9 mouse cellular contexts compared by ENCODE assay signal in the genomic region with DNA sequence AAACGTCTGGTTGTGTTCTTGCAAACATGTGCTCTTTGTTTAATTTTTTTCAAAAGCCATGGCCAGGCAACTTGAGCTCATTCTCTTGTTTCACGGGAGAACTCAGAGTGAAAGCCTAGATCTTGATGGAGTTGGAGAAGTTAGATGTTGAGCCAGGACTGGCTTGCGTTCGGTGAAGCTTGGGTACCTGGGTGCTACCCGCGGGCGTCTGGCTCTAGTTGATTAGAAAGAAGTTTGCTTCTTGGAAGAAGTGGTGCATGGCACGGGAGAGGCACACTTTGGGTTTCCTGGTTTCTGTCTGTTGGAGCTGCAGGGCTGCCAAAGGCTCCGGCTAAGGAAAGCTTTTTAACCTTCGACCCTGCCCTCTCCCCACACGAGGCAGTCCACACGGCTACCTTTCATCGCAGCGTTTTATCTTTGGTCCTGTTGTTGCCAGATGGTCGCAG. TPM values are rescaled to one million over a fixed set of nuclear protein-coding genes. Genes with fewer than 3 reads are reported as not detected.
DNase-seq lines count a peak whose midpoint lies in the region; ATAC-seq and TF ChIP-seq lines count a peak whose summit lies in the region.
"Had no signal": no experiment of that assay in that cellular context is flagged by ENCODE, and none has a peak within 500 bp of the region (broad histone marks: within the 10 kb centered on the region; RNA-seq: fewer than 3 reads in every experiment).

No protein-coding gene starts in this region.

- H3K27me3 ChIP-seq in hindbrain, embryonic 14.5 days (ENCODE audit: control insufficient read depth, insufficient read depth, low read length), result peaks cover 35% of the 10 kb centered on the region
- peaks cover 70% of the 10 kb centered on the region for H3K27me3 ChIP-seq in midbrain, embryonic 10.5 days (ENCODE audit: low read depth, poor library complexity, severe bottlenecking)

- 2% methylated on average over 15 of the region's 15 CpGs for WGBS in hindbrain, embryonic 14.5 days
- WGBS in midbrain, embryonic 10.5 days, result 2% methylated on average over 15 of the region's 15 CpGs

- peaks cover 10% of the 10 kb centered on the region for H3K4me1 ChIP-seq in bone marrow macrophage, adult 2 months (ENCODE audit: control insufficient read depth, insufficient read depth, low read length)
- H3K4me1 ChIP-seq in hindbrain, embryonic 14.5 days (replicated peaks; ENCODE audit: control insufficient read depth, insufficient read depth, low read length), result 0 out of 2 replicates have a peak, but pooled peaks cover 8% of the 10 kb centered on the region
- H3K4me1 ChIP-seq in midbrain, embryonic 10.5 days, result peaks cover 31% of the 10 kb centered on the region

- no peaks in the 10 kb centered on the region for H3K36me3 ChIP-seq in hindbrain, embryonic 14.5 days (replicated peaks; ENCODE audit: control insufficient read depth, insufficient read depth)
- no peaks in the 10 kb centered on the region for H3K36me3 ChIP-seq in midbrain, embryonic 10.5 days

- no peak for TF ChIP-seq CTCF in gastrocnemius, adult 2 months (IDR thresholded peaks at IDR 0.05)
- TF ChIP-seq CTCF in bone marrow macrophage, adult 2 months (IDR thresholded peaks at IDR 0.05; ENCODE audit: low read depth, low read length), result no peak

- TF ChIP-seq POLR2A in bone marrow macrophage, adult 2 months (IDR thresholded peaks at IDR 0.05; ENCODE audit: borderline replicate concordance, low read depth, low read length), result no peak

- intact Hi-C loops in gastrocnemius, adult 2 months (cut with DNase I), result no loop called here
- intact Hi-C loops in gastrocnemius, postnatal 14 days (cut with DNase I; ENCODE audit: low total_unique reads), result no loop called here
- intact Hi-C loops in left cerebral cortex, postnatal 10 days (cut with DNase I), result no loop called here

- peak overlapping the region; percentile 97 for H3K4me2 ChIP-seq in hindbrain, embryonic 14.5 days (replicated peaks)

- H3K4me3 ChIP-seq in gastrocnemius, adult 2 months, result peak overlapping the region; percentile 73
- peak overlapping the region; percentile 11; the same call in 1 of the 2 replicates for H3K4me3 ChIP-seq in bone marrow macrophage, adult 2 months (ENCODE audit: insufficient read depth, low read length)
- H3K4me3 ChIP-seq in hindbrain, embryonic 14.5 days (replicated peaks; ENCODE audit: low read length), result peak overlapping the region; percentile 65
- H3K4me3 ChIP-seq in midbrain, embryonic 10.5 days, result peak overlapping the region; percentile 85
- H3K4me3 ChIP-seq: erythroblast, embryonic 14.5 days had no signal

- no peaks in the 10 kb centered on the region for H3K9me3 ChIP-seq in hindbrain, embryonic 14.5 days (ENCODE audit: control insufficient read depth, low read length)
- H3K9me3 ChIP-seq in midbrain, embryonic 10.5 days (replicated peaks), result no peaks in the 10 kb centered on the region

- H3K9ac ChIP-seq in hindbrain, embryonic 14.5 days, result no peak overlapping the region

- ATAC-seq in hindbrain, embryonic 14.5 days (ENCODE audit: low FRiP score), result no peak
- ATAC-seq in megakaryocyte progenitor cell, adult 5-6 weeks (replicated peaks; ENCODE audit: poor library complexity), result no peak

- no peak for DNase-seq in gastrocnemius, adult 2 months
- DNase-seq in gastrocnemius, postnatal 14 days, result no peak
- no peak for DNase-seq in hindbrain, embryonic 14.5 days (ENCODE audit: low spot score)
- DNase-seq in midbrain, embryonic 10.5 days (ENCODE audit: low spot score), result peak; percentile 50
- DNase-seq in cerebellum, adult 9-10 months, result no peak
- DNase-seq in left cerebral cortex, postnatal 10 days (ENCODE audit: extremely low spot score in 1 of 2, low spot score in 2 of 2), result no peak

- H3K27ac ChIP-seq in gastrocnemius, adult 2 months, result peak overlapping the region; percentile 56
- no peak overlapping the region for H3K27ac ChIP-seq in bone marrow macrophage, adult 2 months (ENCODE audit: insufficient read depth, low read depth, low read length)
- no peak overlapping the region for H3K27ac ChIP-seq in hindbrain, embryonic 14.5 days
- peak overlapping the region; percentile 83; the same call in 1 of the 2 replicates for H3K27ac ChIP-seq in midbrain, embryonic 10.5 days (replicated peaks)

RNA-seq across cellular contexts. Expression of a gene that starts 0.9 kb away (rescaled TPM):
- under 1 TPM; 0.66 to 0.67 TPM for total RNA-seq in gastrocnemius, adult 2 months (2021)
- total RNA-seq in gastrocnemius, postnatal 14 days (2021), result 1 to 10 TPM; 1.6 to 3.3 TPM
- polyA plus RNA-seq in bone marrow macrophage, adult 2 months (2012; ENCODE audit: insufficient read depth, insufficient read length, missing spikeins), result not detected in 2 replicates
- 2.2 and 2.3 TPM in 2 replicates for polyA plus RNA-seq in hindbrain, embryonic 14.5 days (2014; fragmentation: Nextera tagmentation; extraction: Ambion mirVana)
- 1.4 and 2.4 TPM in 2 replicates for polyA plus RNA-seq in midbrain, embryonic 10.5 days (2016; fragmentation: Nextera tagmentation; extraction: Ambion mirVana)
- not detected in 2 replicates for total RNA-seq in megakaryocyte progenitor cell, adult 5-6 weeks (2015)
- total RNA-seq in megakaryocyte progenitor cell, adult 5-6 weeks (2017), result not detected in 2 replicates
- 1 to 10 TPM; 1.5 to 2.4 TPM for total RNA-seq in left cerebral cortex, postnatal 10 days (2021)
- polyA plus RNA-seq: erythroblast, embryonic 14.5 days had no signal

RNA-seq across cellular contexts. Expression of a gene that starts 34.4 kb away (rescaled TPM):
- total RNA-seq in gastrocnemius, adult 2 months (2021), result 1 to 10 TPM; 1.9 TPM
- 1 to 10 TPM; 1.4 to 2.1 TPM for total RNA-seq in gastrocnemius, postnatal 14 days (2021)
- polyA plus RNA-seq in bone marrow macrophage, adult 2 months (2012; ENCODE audit: insufficient read depth, insufficient read length, missing spikeins), result 2.1 and 2.7 TPM in 2 replicates
- polyA plus RNA-seq in hindbrain, embryonic 14.5 days (2014; fragmentation: Nextera tagmentation; extraction: Ambion mirVana), result 7.6 and 7.9 TPM in 2 replicates
- polyA plus RNA-seq in midbrain, embryonic 10.5 days (2016; fragmentation: Nextera tagmentation; extraction: Ambion mirVana), result 21.7 and 25.6 TPM in 2 replicates
- 7.0 and 9.1 TPM in 2 replicates for total RNA-seq in megakaryocyte progenitor cell, adult 5-6 weeks (2015)
- total RNA-seq in megakaryocyte progenitor cell, adult 5-6 weeks (2017), result 17.4 and 17.8 TPM in 2 replicates
- total RNA-seq in left cerebral cortex, postnatal 10 days (2021), result 1 to 10 TPM; 6.0 to 8.0 TPM

Comparison
In these comparisons a context has a peak if more than half of its experiments do, and no peak if none do; other contexts are left out.
1. H3K27ac ChIP-seq: peak in gastrocnemius, adult 2 months (single experiment) and midbrain, embryonic 10.5 days (single experiment); none in bone marrow macrophage, adult 2 months (single experiment) and hindbrain, embryonic 14.5 days (single experiment).
2. H3K4me3 ChIP-seq: peak in every context shown above with its lines; median percentile 85 in midbrain, embryonic 10.5 days; 73 in gastrocnemius, adult 2 months; 65 in hindbrain, embryonic 14.5 days; 11 in bone marrow macrophage, adult 2 months.